Mouse (Mus musculus) liver, embryonic 12.5 days (tissue): ENCODE measurements at regions not wholly inside any gene's neighbourhood (a gene's known extent, or its start where the extent isn't known, plus 50 kb on each side); places are given as distances from the start of the nearest gene placed in this dataset.
"Not testable (repeated sequence)": the region's sequence is repeated elsewhere in the genome, so short reads cannot be mapped to it uniquely, and the experiment has no call there.

Experiments used
- ATAC-seq: fragments of 200-750 bp; cut with Nextera tagmentation; 2 replicates; pipeline ENCODE4 v1.8.0; 2017; ENCODE audit warnings: moderate number of reproducible peaks, mild to moderate bottlenecking, moderate library complexity
- H3K27ac ChIP-seq: fragments of 300-500 bp; sonication (generic); 2 replicates; pipeline ENCODE4 v1.5.1; 2016; ENCODE audit warnings: mild to moderate bottlenecking
- H3K27me3 ChIP-seq: fragments of 300-500 bp; sonication (generic); replicated peaks from 2 replicates; pipeline ENCODE4 v1.6.1; 2016; ENCODE audit warnings: mild to moderate bottlenecking, moderate library complexity
- H3K36me3 ChIP-seq: fragments of 300-500 bp; sonication (generic); 2 replicates; pipeline ENCODE4 v1.6.1; 2016; ENCODE audit warnings: mild to moderate bottlenecking, moderate library complexity
- H3K4me1 ChIP-seq: fragments of 300-500 bp; sonication (generic); 2 replicates; pipeline ENCODE4 v1.6.1; 2016
- H3K4me2 ChIP-seq: fragments of 300-500 bp; sonication (generic); 2 replicates; pipeline ENCODE4 v1.6.1; 2016; ENCODE audit warnings: mild to moderate bottlenecking, moderate library complexity
- H3K4me3 ChIP-seq: fragments of 300-500 bp; sonication (generic); 2 replicates; pipeline ENCODE4 v1.5.1; 2016; ENCODE audit warnings: mild to moderate bottlenecking, moderate library complexity
- H3K9ac ChIP-seq: fragments of 300-500 bp; sonication (generic); 2 replicates; pipeline ENCODE4 v1.6.1; 2016; ENCODE audit warnings: mild to moderate bottlenecking, moderate library complexity
- H3K9me3 ChIP-seq: fragments of 300-500 bp; sonication (generic); replicated peaks from 2 replicates; pipeline ENCODE4 v1.6.1; 2016; ENCODE audit warnings: mild to moderate bottlenecking, moderate library complexity
- WGBS: fragments of 180-500 bp; shearing (Covaris S2); methylation state at CpG from one replicate; pipeline ENCODE4 v1.1.7; 2016; ENCODE audit not compliant: insufficient replicate concordance; 5-methylcytosine and 5-hydroxymethylcytosine counted together

- Histone ChIP-seq H3K9ac (no peak overlapping the region), H3K4me3 (no peak overlapping the region), H3K27me3 (peaks cover 23% of the 10 kb centered on the region; the same call in 1 of the 2 replicates), H3K9me3 (no peaks in the 10 kb centered on the region), H3K27ac (no peak overlapping the region), H3K4me2 (no peak overlapping the region), H3K4me1 (no peaks in the 10 kb centered on the region), H3K36me3 (no peaks in the 10 kb centered on the region)
- no peak for ATAC-seq
- 76% methylated on average over 13 of the region's 13 CpGs for WGBS
These were observed 287.1 kb downstream of the Cyp26b1 start for GRCm38 (mm10) chr6:84306585-84306984.

GRCm38 (mm10) chr6:84305093-84305492 lies 288.6 kb downstream of the Cyp26b1 start:
- no peaks in the 10 kb centered on the region for H3K36me3 ChIP-seq
- no peak overlapping the region for H3K4me2 ChIP-seq
- no peak overlapping the region for H3K27ac ChIP-seq
- no peaks in the 10 kb centered on the region for H3K4me1 ChIP-seq
- H3K4me3 ChIP-seq: no peak overlapping the region
- WGBS: 67% methylated on average over 3 of the region's 3 CpGs
- peaks cover 19% of the 10 kb centered on the region; the same call in 1 of the 2 replicates for H3K27me3 ChIP-seq
- ATAC-seq: no peak
- H3K9ac ChIP-seq: no peak overlapping the region
- H3K9me3 ChIP-seq: no peaks in the 10 kb centered on the region

GRCm38 (mm10) chr6:84302916-84303315 lies 290.8 kb downstream of the Cyp26b1 start:
- H3K4me2 ChIP-seq, H3K9ac ChIP-seq, H3K27ac ChIP-seq, H3K4me1 ChIP-seq, H3K4me3 ChIP-seq, H3K9me3 ChIP-seq, ATAC-seq, H3K36me3 ChIP-seq: not testable (repeated sequence)
- H3K27me3 ChIP-seq: peaks cover 18% of the 10 kb centered on the region; the same call in 1 of the 2 replicates
- WGBS: 74% methylated on average over 3 of the region's 3 CpGs

- H3K4me3 ChIP-seq: no peak overlapping the region
- no peak overlapping the region for H3K9ac ChIP-seq
- no peak overlapping the region for H3K4me2 ChIP-seq
- no peaks in the 10 kb centered on the region for H3K27me3 ChIP-seq
- no peaks in the 10 kb centered on the region for H3K4me1 ChIP-seq
- H3K27ac ChIP-seq: no peak overlapping the region
- no peaks in the 10 kb centered on the region for H3K9me3 ChIP-seq
- 54% methylated on average over 2 of the region's 2 CpGs for WGBS
- no peak for ATAC-seq
- H3K36me3 ChIP-seq: no peaks in the 10 kb centered on the region
These were observed 291.5 kb downstream of the Dysf start for GRCm38 (mm10) chr6:84299936-84300335.

- Histone ChIP-seq H3K27me3 (no peaks in the 10 kb centered on the region), H3K4me2 (no peak overlapping the region), H3K9ac (no peak overlapping the region), H3K9me3 (no peaks in the 10 kb centered on the region), H3K4me3 (no peak overlapping the region), H3K27ac (no peak overlapping the region), H3K4me1 (no peaks in the 10 kb centered on the region), H3K36me3 (no peaks in the 10 kb centered on the region)
- ATAC-seq: no peak
These were observed 290.8 kb downstream of the Dysf start for GRCm38 (mm10) chr6:84299146-84299545.

GRCm38 (mm10) chr6:84273907-84274306 lies 265.5 kb downstream of the Dysf start:
- not testable (repeated sequence) for H3K27ac ChIP-seq, H3K4me2 ChIP-seq, H3K36me3 ChIP-seq, H3K4me1 ChIP-seq, H3K4me3 ChIP-seq, ATAC-seq, H3K9me3 ChIP-seq, H3K9ac ChIP-seq, H3K27me3 ChIP-seq

GRCm38 (mm10) chr6:84272520-84273311 lies 264.3 kb downstream of the Dysf start:
- no peak overlapping the region for H3K27ac ChIP-seq
- H3K4me3 ChIP-seq: no peak overlapping the region
- H3K36me3 ChIP-seq: no peaks in the 10 kb centered on the region
- no peak overlapping the region for H3K9ac ChIP-seq
- H3K27me3 ChIP-seq: peaks cover 5% of the 10 kb centered on the region; the same call in 1 of the 2 replicates
- 68% methylated on average over 6 of the region's 6 CpGs for WGBS
- no peak for ATAC-seq
- no peaks in the 10 kb centered on the region for H3K9me3 ChIP-seq
- no peaks in the 10 kb centered on the region for H3K4me1 ChIP-seq
- H3K4me2 ChIP-seq: no peak overlapping the region

- no peaks in the 10 kb centered on the region for H3K9me3 ChIP-seq
- no peak overlapping the region for H3K27ac ChIP-seq
- H3K9ac ChIP-seq: no peak overlapping the region
- peaks cover 5% of the 10 kb centered on the region; the same call in 1 of the 2 replicates for H3K27me3 ChIP-seq
- H3K4me2 ChIP-seq: no peak overlapping the region
- 70% methylated on average over 6 of the region's 6 CpGs for WGBS
- no peak for ATAC-seq
- no peak overlapping the region for H3K4me3 ChIP-seq
- no peaks in the 10 kb centered on the region for H3K4me1 ChIP-seq
- no peaks in the 10 kb centered on the region for H3K36me3 ChIP-seq
These were observed 263.6 kb downstream of the Dysf start for GRCm38 (mm10) chr6:84271966-84272365.

- H3K9me3 ChIP-seq: no peaks in the 10 kb centered on the region
- WGBS: 61% methylated on average over 3 of the region's 3 CpGs
- H3K4me3 ChIP-seq: no peak overlapping the region
- H3K4me2 ChIP-seq: no peak overlapping the region
- ATAC-seq: no peak
- H3K4me1 ChIP-seq: no peaks in the 10 kb centered on the region
- H3K27me3 ChIP-seq: 0 out of 2 replicates have a peak, but pooled peaks cover 5% of the 10 kb centered on the region
- no peaks in the 10 kb centered on the region for H3K36me3 ChIP-seq
- H3K9ac ChIP-seq: no peak overlapping the region
- no peak overlapping the region for H3K27ac ChIP-seq
These were observed 263.1 kb downstream of the Dysf start for GRCm38 (mm10) chr6:84271441-84271840.

GRCm38 (mm10) chr6:84270518-84271165 lies 262.3 kb downstream of the Dysf start:
- ATAC-seq: no peak
- Histone ChIP-seq H3K4me3 (no peak overlapping the region), H3K9ac (no peak overlapping the region), H3K27me3 (0 out of 2 replicates have a peak, but pooled peaks cover 5% of the 10 kb centered on the region), H3K9me3 (no peaks in the 10 kb centered on the region), H3K27ac (no peak overlapping the region), H3K4me2 (no peak overlapping the region), H3K36me3 (no peaks in the 10 kb centered on the region), H3K4me1 (no peaks in the 10 kb centered on the region)
- 42% methylated on average over 12 of the region's 12 CpGs for WGBS

- Histone ChIP-seq H3K27ac (no peak overlapping the region), H3K9me3 (no peaks in the 10 kb centered on the region), H3K4me2 (no peak overlapping the region), H3K27me3 (0 out of 2 replicates have a peak, but pooled peaks cover 5% of the 10 kb centered on the region), H3K4me1 (no peaks in the 10 kb centered on the region), H3K4me3 (no peak overlapping the region), H3K9ac (no peak overlapping the region), H3K36me3 (no peaks in the 10 kb centered on the region)
- 75% methylated on average over 4 of the region's 4 CpGs for WGBS
- ATAC-seq: no peak
These were observed 261.1 kb downstream of the Dysf start for GRCm38 (mm10) chr6:84269478-84269877.

- no peaks in the 10 kb centered on the region for H3K36me3 ChIP-seq
- no peak overlapping the region for H3K27ac ChIP-seq
- H3K4me1 ChIP-seq: no peaks in the 10 kb centered on the region
- H3K9ac ChIP-seq: no peak overlapping the region
- no peak overlapping the region for H3K4me3 ChIP-seq
- H3K4me2 ChIP-seq: no peak overlapping the region
- no peaks in the 10 kb centered on the region for H3K9me3 ChIP-seq
- 0 out of 2 replicates have a peak, but pooled peaks cover 5% of the 10 kb centered on the region for H3K27me3 ChIP-seq
- WGBS: 37% methylated on average over 3 of the region's 3 CpGs
- ATAC-seq: no peak
These were observed 260.6 kb downstream of the Dysf start for GRCm38 (mm10) chr6:84269023-84269422.
